Mouse (Mus musculus): Measurements from ENCODE around the gene Smoc2. TPM values are rescaled to one million over a fixed set of nuclear protein-coding genes. Genes with fewer than 3 reads are reported as not detected.

Gene Smoc2
- polyA plus RNA-seq, 1 experiment: 94.8 TPM

DNA sequence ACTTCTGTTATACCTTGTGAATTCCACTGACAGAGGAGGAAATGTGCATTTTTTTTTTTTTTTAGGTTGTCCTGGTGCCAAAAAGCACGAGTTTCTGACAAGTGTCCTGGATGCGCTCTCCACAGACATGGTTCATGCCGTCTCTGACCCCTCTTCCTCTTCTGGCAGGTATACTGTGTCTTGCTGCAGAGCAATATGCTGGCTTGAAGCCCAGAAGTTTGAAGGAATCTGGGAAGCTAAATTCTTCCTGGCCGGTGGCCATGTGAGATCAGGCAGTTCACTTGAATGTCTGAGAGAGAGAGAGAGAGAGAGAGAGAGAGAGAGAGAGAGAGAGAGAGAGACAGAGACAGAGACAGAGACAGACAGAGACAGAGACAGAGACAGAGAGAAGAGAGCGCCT is 118.2 kb downstream of the Smoc2 start:
- 68% methylated on average over 5 of the region's 5 CpGs for WGBS
- Histone ChIP-seq H3K4me3 (ENCODE audit: extremely low read depth, insufficient read depth, insufficient read length) (no peak overlapping the region), H3K36me3 (ENCODE audit: control insufficient read depth, insufficient read depth, low read length) (no peaks in the 10 kb centered on the region), H3K27ac (ENCODE audit: insufficient read depth, low read length) (no peak overlapping the region), H3K27me3 (ENCODE audit: control insufficient read depth, insufficient read depth, low read length) (no peaks in the 10 kb centered on the region), H3K4me1 (ENCODE audit: control insufficient read depth, insufficient read depth, insufficient read length) (no peaks in the 10 kb centered on the region)
- DNase-seq (ENCODE audit: low read depth in 1 of 2, low spot score in 2 of 2): no peak
- no peak for TF ChIP-seq POLR2A (IDR thresholded peaks at IDR 0.05; ENCODE audit: low read depth, low read length)

DNA sequence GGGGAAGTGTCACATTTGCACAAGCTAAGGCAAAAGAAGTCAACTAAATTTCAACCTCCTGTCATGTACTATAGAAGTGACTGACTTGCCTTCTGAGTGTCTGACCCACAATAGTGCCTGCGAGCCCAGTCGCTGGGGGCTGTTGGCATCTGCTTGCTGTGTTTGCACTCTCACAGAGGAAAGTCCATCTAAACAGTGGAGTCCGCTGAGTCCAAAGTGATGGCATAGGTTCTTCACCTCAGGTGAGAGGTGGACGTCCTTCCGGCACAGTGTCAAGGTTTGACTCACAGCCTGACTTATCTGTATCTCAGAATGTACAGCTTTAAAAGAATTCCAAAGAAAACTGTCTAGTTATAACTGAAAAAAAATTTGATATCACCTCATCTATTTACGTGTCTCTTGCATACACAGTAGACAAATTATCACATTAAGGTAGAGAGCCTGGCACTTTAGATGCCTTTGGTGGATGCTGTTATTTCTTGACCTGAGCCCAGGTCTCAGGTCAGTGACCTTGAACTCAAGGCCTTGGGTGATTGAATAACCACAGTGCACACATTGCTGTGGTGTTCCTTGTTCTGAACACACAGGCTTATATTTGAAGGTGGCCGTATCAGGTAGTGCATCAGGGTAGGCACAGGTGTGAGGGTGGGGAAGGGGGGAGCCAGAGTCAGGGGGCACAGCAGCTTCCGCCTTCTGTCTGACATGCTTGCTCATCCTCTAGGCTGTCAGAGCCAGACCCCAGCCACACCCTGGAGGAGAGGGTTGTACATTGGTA is 119.5 kb downstream of the Smoc2 start:
- 87% methylated on average over 8 of the region's 8 CpGs for WGBS
- H3K4me1 ChIP-seq (ENCODE audit: control insufficient read depth, insufficient read depth, insufficient read length): no peaks in the 10 kb centered on the region
- TF ChIP-seq CTCF (IDR thresholded peaks at IDR 0.05; ENCODE audit: extremely low read depth, insufficient read depth, insufficient read length, insufficient replicate concordance) (no peak), POLR2A (IDR thresholded peaks at IDR 0.05; ENCODE audit: low read depth, low read length) (no peak)
- no peak overlapping the region for H3K4me3 ChIP-seq (ENCODE audit: extremely low read depth, insufficient read depth, insufficient read length)
- H3K36me3 ChIP-seq (ENCODE audit: control insufficient read depth, insufficient read depth, low read length): no peaks in the 10 kb centered on the region
- no peak for DNase-seq (ENCODE audit: low read depth in 1 of 2, low spot score in 2 of 2)
- no peak overlapping the region for H3K27ac ChIP-seq (ENCODE audit: insufficient read depth, low read length)
- H3K27me3 ChIP-seq (ENCODE audit: control insufficient read depth, insufficient read depth, low read length): no peaks in the 10 kb centered on the region

GRCm38 (mm10) chr17:14400960-14401359 is 121.7 kb downstream of the Smoc2 start:
- H3K36me3 ChIP-seq (ENCODE audit: control insufficient read depth, insufficient read depth, low read length): no peaks in the 10 kb centered on the region
- H3K4me3 ChIP-seq (ENCODE audit: extremely low read depth, insufficient read depth, insufficient read length): no peak overlapping the region
- TF ChIP-seq CTCF (IDR thresholded peaks at IDR 0.05; ENCODE audit: extremely low read depth, insufficient read depth, insufficient read length, insufficient replicate concordance) (no peak), POLR2A (IDR thresholded peaks at IDR 0.05; ENCODE audit: low read depth, low read length) (no peak)
- H3K4me1 ChIP-seq (ENCODE audit: control insufficient read depth, insufficient read depth, insufficient read length): no peaks in the 10 kb centered on the region
- H3K27me3 ChIP-seq (ENCODE audit: control insufficient read depth, insufficient read depth, low read length): no peaks in the 10 kb centered on the region
- no peak overlapping the region for H3K27ac ChIP-seq (ENCODE audit: insufficient read depth, low read length)
- 75% methylated on average over 5 of the region's 5 CpGs for WGBS
- DNase-seq (ENCODE audit: low read depth in 1 of 2, low spot score in 2 of 2): no peak

- no peaks in the 10 kb centered on the region for H3K36me3 ChIP-seq (ENCODE audit: control insufficient read depth, insufficient read depth, low read length)
- 77% methylated on average over 5 of the region's 5 CpGs for WGBS
These were observed 128.6 kb downstream of the Smoc2 start for GRCm38 (mm10) chr17:14407874-14408273.

DNA sequence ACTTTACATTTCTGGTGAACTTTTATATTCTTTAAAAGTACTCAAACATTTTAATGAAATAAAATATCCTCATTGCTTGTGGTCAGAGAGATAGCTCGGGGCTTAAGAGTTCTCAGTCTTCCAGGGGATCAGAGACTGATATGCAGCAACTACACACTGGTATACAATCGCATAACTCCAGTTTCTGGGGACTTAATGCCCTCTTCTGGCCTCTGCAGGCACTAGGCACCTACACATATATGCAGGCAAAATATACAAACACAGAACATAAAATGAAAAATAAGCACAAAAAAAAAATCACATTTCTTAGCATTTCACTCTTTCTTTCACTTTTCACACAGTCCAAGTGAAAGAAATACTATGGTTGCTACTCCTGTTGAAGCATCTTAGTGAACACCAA is 133.2 kb downstream of the Smoc2 start:
- DNase-seq (ENCODE audit: low read depth in 1 of 2, low spot score in 2 of 2): no peak
- Histone ChIP-seq H3K4me1 (ENCODE audit: control insufficient read depth, insufficient read depth, insufficient read length) (no peaks in the 10 kb centered on the region), H3K36me3 (ENCODE audit: control insufficient read depth, insufficient read depth, low read length) (no peaks in the 10 kb centered on the region), H3K27me3 (ENCODE audit: control insufficient read depth, insufficient read depth, low read length) (no peaks in the 10 kb centered on the region), H3K4me3 (ENCODE audit: extremely low read depth, insufficient read depth, insufficient read length) (no peak overlapping the region), H3K27ac (ENCODE audit: insufficient read depth, low read length) (no peak overlapping the region)
- no peak for TF ChIP-seq CTCF (IDR thresholded peaks at IDR 0.05; ENCODE audit: extremely low read depth, insufficient read depth, insufficient read length, insufficient replicate concordance)
- no peak for TF ChIP-seq POLR2A (IDR thresholded peaks at IDR 0.05; ENCODE audit: low read depth, low read length)
- WGBS: 64% methylated on average over 2 of the region's 2 CpGs

More at GRCm38 (mm10) chr17:14407874-14408273, 128.6 kb downstream of the Smoc2 start:
- no peak overlapping the region for H3K4me3 ChIP-seq (ENCODE audit: extremely low read depth, insufficient read depth, insufficient read length)
- H3K4me1 ChIP-seq (ENCODE audit: control insufficient read depth, insufficient read depth, insufficient read length): no peaks in the 10 kb centered on the region
- TF ChIP-seq POLR2A (IDR thresholded peaks at IDR 0.05; ENCODE audit: low read depth, low read length) (no peak), CTCF (IDR thresholded peaks at IDR 0.05; ENCODE audit: extremely low read depth, insufficient read depth, insufficient read length, insufficient replicate concordance) (no peak)
- H3K27me3 ChIP-seq (ENCODE audit: control insufficient read depth, insufficient read depth, low read length): no peaks in the 10 kb centered on the region
- no peak overlapping the region for H3K27ac ChIP-seq (ENCODE audit: insufficient read depth, low read length)
- DNase-seq (ENCODE audit: low read depth in 1 of 2, low spot score in 2 of 2): no peak

GRCm38 (mm10) chr17:14414511-14414910 is 135.2 kb downstream of the Smoc2 start:
- 82% methylated on average over 5 of the region's 5 CpGs for WGBS
- Histone ChIP-seq H3K27ac (ENCODE audit: insufficient read depth, low read length) (no peak overlapping the region), H3K4me3 (ENCODE audit: extremely low read depth, insufficient read depth, insufficient read length) (no peak overlapping the region), H3K36me3 (ENCODE audit: control insufficient read depth, insufficient read depth, low read length) (no peaks in the 10 kb centered on the region), H3K27me3 (ENCODE audit: control insufficient read depth, insufficient read depth, low read length) (no peaks in the 10 kb centered on the region), H3K4me1 (ENCODE audit: control insufficient read depth, insufficient read depth, insufficient read length) (no peaks in the 10 kb centered on the region)
- TF ChIP-seq CTCF (IDR thresholded peaks at IDR 0.05; ENCODE audit: extremely low read depth, insufficient read depth, insufficient read length, insufficient replicate concordance) (no peak), POLR2A (IDR thresholded peaks at IDR 0.05; ENCODE audit: low read depth, low read length) (no peak)
- no peak for DNase-seq (ENCODE audit: low read depth in 1 of 2, low spot score in 2 of 2)

DNA sequence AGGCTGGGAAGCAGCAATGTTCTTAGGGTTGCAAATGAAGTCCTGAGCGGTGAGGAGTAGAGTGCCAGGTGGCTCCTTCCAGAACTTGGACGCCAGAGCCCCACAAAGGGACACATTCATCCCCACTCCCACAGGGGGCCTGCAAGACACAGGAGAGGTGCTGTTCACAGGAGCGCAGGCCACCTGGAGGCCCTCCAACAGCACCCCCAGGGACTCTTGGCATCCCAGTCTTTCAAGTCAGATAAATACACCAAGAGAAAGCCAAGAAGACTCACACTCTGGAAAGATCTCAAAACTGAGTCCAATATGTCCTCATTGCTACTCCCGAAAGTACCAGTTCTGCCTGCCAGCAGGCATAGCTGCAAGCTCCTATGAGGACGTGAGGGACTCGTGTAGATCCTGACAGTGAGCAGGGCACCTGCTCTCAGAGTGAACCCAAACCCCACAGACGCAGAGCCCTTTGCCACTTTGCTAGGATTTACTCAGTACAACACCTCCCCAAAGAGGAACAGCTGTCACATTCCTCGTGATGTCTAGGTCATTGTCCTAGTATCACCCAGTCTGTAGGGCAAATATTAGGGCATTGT is 141.2 kb downstream of the Smoc2 start:
- DNase-seq (ENCODE audit: low read depth in 1 of 2, low spot score in 2 of 2): no peak
- Histone ChIP-seq H3K4me1 (ENCODE audit: control insufficient read depth, insufficient read depth, insufficient read length) (no peaks in the 10 kb centered on the region), H3K27ac (ENCODE audit: insufficient read depth, low read length) (no peak overlapping the region), H3K27me3 (ENCODE audit: control insufficient read depth, insufficient read depth, low read length) (no peaks in the 10 kb centered on the region), H3K4me3 (ENCODE audit: extremely low read depth, insufficient read depth, insufficient read length) (no peak overlapping the region), H3K36me3 (ENCODE audit: control insufficient read depth, insufficient read depth, low read length) (no peaks in the 10 kb centered on the region)
- 62% methylated on average over 8 of the region's 8 CpGs for WGBS
- TF ChIP-seq CTCF (IDR thresholded peaks at IDR 0.05; ENCODE audit: extremely low read depth, insufficient read depth, insufficient read length, insufficient replicate concordance) (no peak), POLR2A (IDR thresholded peaks at IDR 0.05; ENCODE audit: low read depth, low read length) (no peak)

All from spleen, adult 2 months (tissue).